Mouse (Mus musculus): ENCODE data around the gene Gm10799. TPM values are rescaled to one million over a fixed set of nuclear protein-coding genes. Genes with fewer than 3 reads are reported as not detected.
"Not testable (repeated sequence)": the region's sequence is repeated elsewhere in the genome, so short reads cannot be mapped to it uniquely, and the experiment has no call there.

Gm10799 gene
- total RNA-seq (2014; rRNA removed; ENCODE audit: low replicate concordance) (not detected in 2 replicates), polyA plus RNA-seq (2015; fragmentation: Nextera tagmentation; extraction: Ambion mirVana) (not detected in 2 replicates)

DNA sequence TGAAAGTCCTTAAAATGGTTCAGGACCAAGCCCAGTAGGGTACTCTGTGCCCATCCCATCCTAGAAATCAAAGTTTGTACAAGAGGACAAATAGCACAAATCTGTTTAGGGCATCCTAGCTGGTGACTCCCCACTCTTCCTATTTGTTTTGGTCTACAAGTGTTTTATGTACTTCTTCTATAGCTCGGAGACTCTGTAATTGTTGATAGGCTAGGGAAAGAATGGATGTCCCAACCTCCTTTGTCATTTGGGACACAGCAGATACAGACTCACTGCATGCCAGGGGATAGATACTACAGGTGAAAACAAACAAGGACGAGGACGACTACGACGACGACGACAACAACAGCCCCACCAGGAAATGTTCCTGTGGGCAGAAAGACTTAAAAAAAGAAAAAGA is at the start of gene Gm10799:
Gene Gm10799, minus strand, starts transcription at position 101 of the 400 bp plus-strand sequence.
- not testable (repeated sequence) for H3K9me3 ChIP-seq (replicated peaks; ENCODE audit: control insufficient read depth, low read length); H3K4me1 ChIP-seq (ENCODE audit: control insufficient read depth, insufficient read depth); H3K4me3 ChIP-seq (ENCODE audit: low read depth, low read length); H3K9ac ChIP-seq (replicated peaks; ENCODE audit: low read depth, low read length); H3K27ac ChIP-seq (ENCODE audit: low read depth); H3K36me3 ChIP-seq (replicated peaks; ENCODE audit: control insufficient read depth, insufficient read depth, low read length); ATAC-seq (ENCODE audit: insufficient read depth, low read depth); H3K4me2 ChIP-seq (ENCODE audit: low read depth, low read length); H3K27me3 ChIP-seq (ENCODE audit: control insufficient read depth, insufficient read depth, low read length); DNase-seq (ENCODE audit: low spot score)
- 46% methylated on average over 7 of the region's 7 CpGs for WGBS

DNA sequence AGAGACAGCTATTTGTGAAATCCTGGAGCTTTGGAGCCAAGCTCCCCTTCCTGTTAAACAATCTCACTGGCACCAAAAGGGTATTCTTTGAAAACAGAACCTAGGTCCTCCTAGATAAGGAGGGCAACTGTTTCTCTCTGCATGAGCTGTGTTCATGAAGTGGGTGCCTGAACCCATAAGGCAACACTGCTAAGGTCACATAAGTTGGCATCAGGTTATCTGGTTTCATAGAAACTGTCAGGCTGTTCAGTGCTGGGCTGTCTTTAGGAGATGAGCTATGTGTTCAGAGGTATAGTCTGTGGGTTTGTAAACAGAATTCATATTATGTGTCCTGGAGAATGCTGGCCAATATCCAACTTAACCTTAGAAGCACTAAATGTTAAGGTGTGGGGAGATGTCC is 48.8 kb upstream of the Gm10799 start:
- H3K27ac ChIP-seq (ENCODE audit: low read depth); H3K9me3 ChIP-seq (replicated peaks; ENCODE audit: control insufficient read depth, low read length); H3K4me2 ChIP-seq (ENCODE audit: low read depth, low read length); H3K36me3 ChIP-seq (replicated peaks; ENCODE audit: control insufficient read depth, insufficient read depth, low read length); H3K4me3 ChIP-seq (ENCODE audit: low read depth, low read length); ATAC-seq (ENCODE audit: insufficient read depth, low read depth); H3K27me3 ChIP-seq (ENCODE audit: control insufficient read depth, insufficient read depth, low read length); DNase-seq (ENCODE audit: low spot score); H3K9ac ChIP-seq (replicated peaks; ENCODE audit: low read depth, low read length): not testable (repeated sequence)
- peaks cover 23% of the 10 kb centered on the region for H3K4me1 ChIP-seq (ENCODE audit: control insufficient read depth, insufficient read depth)

DNA sequence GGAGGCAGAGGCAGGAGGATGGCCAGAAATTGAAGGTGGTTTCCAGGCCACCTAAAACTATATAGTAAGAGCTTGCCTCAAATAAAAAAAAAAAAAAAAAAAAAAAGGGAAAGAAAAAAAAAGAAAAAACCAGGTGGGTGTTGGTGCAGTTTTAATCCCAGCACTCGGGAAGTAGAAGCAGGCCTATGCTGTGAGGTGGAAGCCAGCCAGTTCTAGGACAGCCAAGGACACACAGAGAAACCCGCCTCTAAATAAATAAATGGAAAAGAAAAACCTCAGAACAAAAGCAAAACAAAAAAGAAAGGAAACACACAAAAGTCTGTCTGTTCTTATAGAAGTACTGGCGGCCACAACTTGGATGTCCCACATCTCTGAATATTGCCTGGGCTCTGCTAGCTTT is 46.5 kb upstream of the Gm10799 start:
- Histone ChIP-seq H3K9ac (replicated peaks; ENCODE audit: low read depth, low read length) (no peak overlapping the region), H3K9me3 (replicated peaks; ENCODE audit: control insufficient read depth, low read length) (no peaks in the 10 kb centered on the region), H3K27me3 (ENCODE audit: control insufficient read depth, insufficient read depth, low read length) (no peaks in the 10 kb centered on the region), H3K4me2 (ENCODE audit: low read depth, low read length) (no peak overlapping the region), H3K4me1 (ENCODE audit: control insufficient read depth, insufficient read depth) (peaks cover 1% of the 10 kb centered on the region; the same call in 1 of the 2 replicates), H3K4me3 (ENCODE audit: low read depth, low read length) (no peak overlapping the region), H3K36me3 (replicated peaks; ENCODE audit: control insufficient read depth, insufficient read depth, low read length) (peaks cover 10% of the 10 kb centered on the region; the same call in 1 of the 2 replicates), H3K27ac (ENCODE audit: low read depth) (no peak overlapping the region)
- WGBS: 85% methylated on average over 3 of the region's 3 CpGs
- no peak for DNase-seq (ENCODE audit: low spot score)
- ATAC-seq (ENCODE audit: insufficient read depth, low read depth): no peak
- TF ChIP-seq CTCF (IDR thresholded peaks at IDR 0.05; ENCODE audit: low read depth): no peak
- TF ChIP-seq EP300 (IDR thresholded peaks at IDR 0.05; ENCODE audit: low read depth): no peak

GRCm38 (mm10) chr2:104113563-104113962 is 45.2 kb upstream of the Gm10799 start:
- not testable (repeated sequence) for H3K36me3 ChIP-seq (replicated peaks; ENCODE audit: control insufficient read depth, insufficient read depth, low read length); H3K9ac ChIP-seq (replicated peaks; ENCODE audit: low read depth, low read length); H3K4me3 ChIP-seq (ENCODE audit: low read depth, low read length); ATAC-seq (ENCODE audit: insufficient read depth, low read depth); H3K27me3 ChIP-seq (ENCODE audit: control insufficient read depth, insufficient read depth, low read length); DNase-seq (ENCODE audit: low spot score); H3K4me2 ChIP-seq (ENCODE audit: low read depth, low read length); H3K27ac ChIP-seq (ENCODE audit: low read depth); H3K9me3 ChIP-seq (replicated peaks; ENCODE audit: control insufficient read depth, low read length)
- H3K4me1 ChIP-seq (ENCODE audit: control insufficient read depth, insufficient read depth): peaks cover 10% of the 10 kb centered on the region; the same call in 1 of the 2 replicates

- H3K27me3 ChIP-seq (ENCODE audit: control insufficient read depth, insufficient read depth, low read length); H3K36me3 ChIP-seq (replicated peaks; ENCODE audit: control insufficient read depth, insufficient read depth, low read length); H3K9me3 ChIP-seq (replicated peaks; ENCODE audit: control insufficient read depth, low read length); ATAC-seq (ENCODE audit: insufficient read depth, low read depth); DNase-seq (ENCODE audit: low spot score); H3K4me3 ChIP-seq (ENCODE audit: low read depth, low read length); H3K27ac ChIP-seq (ENCODE audit: low read depth); H3K9ac ChIP-seq (replicated peaks; ENCODE audit: low read depth, low read length); H3K4me2 ChIP-seq (ENCODE audit: low read depth, low read length): not testable (repeated sequence)
- H3K4me1 ChIP-seq (ENCODE audit: control insufficient read depth, insufficient read depth): peaks cover 10% of the 10 kb centered on the region; the same call in 1 of the 2 replicates
- WGBS: no CpG with 5 or more reads among the region's 1 CpGs
Measured at GRCm38 (mm10) chr2:104111170-104111797, 42.9 kb upstream of the Gm10799 start.

GRCm38 (mm10) chr2:104110031-104110430 is 41.7 kb upstream of the Gm10799 start:
- WGBS: 73% methylated on average over 4 of the region's 4 CpGs
- Histone ChIP-seq H3K4me1 (ENCODE audit: control insufficient read depth, insufficient read depth) (peaks cover 10% of the 10 kb centered on the region; the same call in 1 of the 2 replicates), H3K4me2 (ENCODE audit: low read depth, low read length) (no peak overlapping the region), H3K9me3 (replicated peaks; ENCODE audit: control insufficient read depth, low read length) (no peaks in the 10 kb centered on the region), H3K27me3 (ENCODE audit: control insufficient read depth, insufficient read depth, low read length) (no peaks in the 10 kb centered on the region), H3K9ac (replicated peaks; ENCODE audit: low read depth, low read length) (no peak overlapping the region), H3K36me3 (replicated peaks; ENCODE audit: control insufficient read depth, insufficient read depth, low read length) (peaks cover 10% of the 10 kb centered on the region; the same call in 1 of the 2 replicates), H3K27ac (ENCODE audit: low read depth) (peak overlapping the region; percentile 50), H3K4me3 (ENCODE audit: low read depth, low read length) (no peak overlapping the region)
- TF ChIP-seq CTCF (IDR thresholded peaks at IDR 0.05; ENCODE audit: low read depth) (no peak), EP300 (IDR thresholded peaks at IDR 0.05; ENCODE audit: low read depth) (no peak)
- DNase-seq (ENCODE audit: low spot score) (no peak), ATAC-seq (ENCODE audit: insufficient read depth, low read depth) (no peak)
